Mouse (Mus musculus) thymus, adult 2 months (tissue): ENCODE measurements around the gene Ggt1.

Experiments
- CTCF ChIP-seq: fragments of 200-500 bp; IDR thresholded peaks from 2 replicates; pipeline ENCODE4 v1.5.1; 2012; ENCODE audit warnings: mild to moderate bottlenecking, control low read depth, low read length, moderate library complexity, borderline replicate concordance; ENCODE audit not compliant: control insufficient read depth, poor library complexity, insufficient read depth; ENCODE audit errors: extremely low read depth
- POLR2A ChIP-seq: fragments of 200-500 bp; IDR thresholded peaks from 2 replicates; pipeline ENCODE4 v1.6.1; 2012; ENCODE audit warnings: mild to moderate bottlenecking, low read length, control low read depth, moderate library complexity; ENCODE audit not compliant: control insufficient read depth, poor library complexity, insufficient read depth; ENCODE audit errors: extremely low read depth

DNA sequence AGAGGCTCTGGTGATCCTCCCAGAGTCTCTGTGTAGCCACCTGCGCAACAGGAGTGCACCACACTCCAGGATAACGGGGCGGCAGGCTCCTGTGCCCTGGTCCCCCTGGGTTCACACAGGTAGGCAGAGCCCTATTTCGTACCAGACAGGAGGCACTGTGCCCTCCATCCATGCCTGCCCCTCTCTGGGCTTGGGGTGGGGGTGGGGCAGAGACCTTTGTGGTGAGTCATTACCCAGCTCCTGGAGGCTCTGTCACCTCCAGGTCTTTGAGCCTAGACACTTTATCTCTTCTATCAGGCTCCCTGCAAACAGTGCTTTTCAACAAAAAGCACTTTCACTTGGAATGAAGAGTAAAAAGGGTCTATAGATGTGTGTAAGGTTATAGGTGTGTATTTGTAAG, 7.4 kb downstream of the Ggt1 start:
- TF ChIP-seq POLR2A (no peak), CTCF (no peak)
